Mouse (Mus musculus) hindbrain, postnatal 0 days (tissue): Measurements from ENCODE around the gene Rgsl1. TPM values are rescaled to one million over a fixed set of nuclear protein-coding genes. Genes with fewer than 3 reads are reported as not detected.

ENCODE experiments used
- ATAC-seq: fragments of 200-750 bp; cut with Nextera tagmentation; 2 replicates; pipeline ENCODE4 v1.8.0; 2017; ENCODE audit warnings: mild to moderate bottlenecking, moderate TSS enrichment, moderate library complexity
- DNase-seq: peaks from one replicate; pipeline ENCODE4 v3.0.0-alpha.2; 2015; ENCODE audit warnings: low spot score
- H3K27ac ChIP-seq: fragments of 300-500 bp; sonication (generic); 2 replicates; pipeline ENCODE4 v1.5.1; 2014; ENCODE audit warnings: mild to moderate bottlenecking
- H3K27me3 ChIP-seq: fragments of 300-500 bp; sonication (generic); 2 replicates; pipeline ENCODE4 v1.6.1; 2014; ENCODE audit warnings: low read length, mixed read lengths; ENCODE audit not compliant: insufficient read depth
- H3K36me3 ChIP-seq: fragments of 300-500 bp; sonication (generic); 2 replicates; pipeline ENCODE4 v1.6.1; 2014; ENCODE audit warnings: low read length, mixed read lengths; ENCODE audit not compliant: insufficient read depth
- H3K4me1 ChIP-seq: fragments of 300-500 bp; sonication (generic); 2 replicates; pipeline ENCODE4 v1.6.1; 2014; ENCODE audit warnings: antibody characterized with exemption, low read length, mixed read lengths; ENCODE audit not compliant: insufficient read depth
- H3K4me2 ChIP-seq: fragments of 300-500 bp; sonication (generic); 2 replicates; pipeline ENCODE4 v1.6.1; 2014; ENCODE audit warnings: low read depth, mild to moderate bottlenecking, low read length, moderate library complexity, mixed read lengths
- H3K4me3 ChIP-seq: fragments of 300-500 bp; sonication (generic); 2 replicates; pipeline ENCODE4 v1.5.1; 2014; ENCODE audit warnings: low read length
- H3K9ac ChIP-seq: fragments of 300-500 bp; sonication (generic); replicated peaks from 2 replicates; pipeline ENCODE4 v1.6.1; 2014; ENCODE audit warnings: mild to moderate bottlenecking, low read length, moderate library complexity, mixed read lengths
- H3K9me3 ChIP-seq: fragments of 300-500 bp; sonication (generic); 2 replicates; pipeline ENCODE4 v1.6.1; 2016; ENCODE audit warnings: low read length, mixed read lengths
- CTCF ChIP-seq: IDR thresholded peaks from 2 replicates; pipeline ENCODE4 v1.5.1; 2016; ENCODE audit warnings: antibody characterized with exemption, control low read depth, low read depth
- WGBS: fragments of 180-500 bp; shearing (Covaris S2); extraction: QIAGEN DNeasy Blood & Tissue Kit; methylation state at CpG from one replicate; pipeline ENCODE4 v1.1.7; 2014; 5-methylcytosine and 5-hydroxymethylcytosine counted together
- polyA plus RNA-seq: library from polyadenylated mRNA; unstranded; fragments of >200 nt; fragmentation: Nextera tagmentation; extraction: Ambion mirVana; gene quantifications from 2 replicates; pipeline ENCODE4 v1.2.1, GENCODE M21; 2015
- total RNA-seq: library from RNA; depleted of rRNA; stranded (reverse); fragments of >200 nt; gene quantifications from 2 replicates; pipeline ENCODE4 v1.2.3, GENCODE M21; 2014; rRNA removed

Rgsl1 gene
- total and polyA plus RNA-seq, 2 experiments from 2014 or later = 0.31 to 0.37 TPM

DNA sequence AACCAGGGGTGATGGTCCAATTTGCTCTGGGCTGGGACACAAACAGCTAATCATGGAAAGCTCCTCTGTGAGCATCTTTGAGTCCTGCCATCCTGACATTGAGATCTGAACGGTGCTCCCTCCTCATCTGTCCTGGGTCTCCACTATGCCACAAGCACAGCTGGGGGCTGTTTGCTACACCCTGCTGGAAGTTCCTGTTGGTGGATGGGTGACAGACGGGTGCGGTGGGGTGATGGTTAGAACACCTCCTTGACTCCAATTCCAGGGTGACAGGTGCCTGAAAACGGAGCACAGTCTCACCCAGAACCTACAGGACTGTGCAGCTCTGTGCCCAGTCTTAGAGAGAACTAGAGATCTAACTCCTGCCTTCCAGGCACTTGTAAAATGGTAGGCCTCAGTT, 109.1 kb downstream of the Rgsl1 start:
- Histone ChIP-seq H3K4me3 (no peak overlapping the region), H3K4me2 (no peak overlapping the region), H3K27ac (no peak overlapping the region), H3K4me1 (peaks cover 17% of the 10 kb centered on the region; the same call in 1 of the 2 replicates), H3K36me3 (no peaks in the 10 kb centered on the region), H3K9ac (no peak overlapping the region), H3K27me3 (no peaks in the 10 kb centered on the region), H3K9me3 (no peaks in the 10 kb centered on the region)
- 84% methylated on average over 4 of the region's 4 CpGs for WGBS
- ATAC-seq (no peak), DNase-seq (no peak)
- no peak for TF ChIP-seq CTCF

GRCm38 (mm10) chr1:153733181-153733580, 110.8 kb downstream of the Rgsl1 start:
- ATAC-seq = peak; percentile 22; the same call in 1 of the 2 replicates

GRCm38 (mm10) chr1:153730671-153731070, 113.3 kb downstream of the Rgsl1 start:
- no peak overlapping the region for H3K9ac ChIP-seq
- H3K27ac ChIP-seq = peak overlapping the region; percentile 1; the same call in 1 of the 2 replicates
- ATAC-seq = no peak
- H3K36me3 ChIP-seq = no peaks in the 10 kb centered on the region
- no peaks in the 10 kb centered on the region for H3K9me3 ChIP-seq
- TF ChIP-seq CTCF = no peak
- no peak overlapping the region for H3K4me3 ChIP-seq
- 39% methylated on average over 3 of the region's 3 CpGs for WGBS
- peak; percentile 44 for DNase-seq
- H3K4me1 ChIP-seq = no peaks in the 10 kb centered on the region
- H3K4me2 ChIP-seq = no peak overlapping the region
- H3K27me3 ChIP-seq = no peaks in the 10 kb centered on the region

More at GRCm38 (mm10) chr1:153733181-153733580, 110.8 kb downstream of the Rgsl1 start:
- DNase-seq = no peak
- Histone ChIP-seq H3K9ac (no peak overlapping the region), H3K27ac (no peak overlapping the region), H3K4me1 (peaks cover 17% of the 10 kb centered on the region; the same call in 1 of the 2 replicates), H3K36me3 (no peaks in the 10 kb centered on the region), H3K27me3 (no peaks in the 10 kb centered on the region), H3K4me3 (no peak overlapping the region), H3K9me3 (no peaks in the 10 kb centered on the region), H3K4me2 (no peak overlapping the region)
- TF ChIP-seq CTCF = no peak
- WGBS = 30% methylated on average over 9 of the region's 9 CpGs

DNA sequence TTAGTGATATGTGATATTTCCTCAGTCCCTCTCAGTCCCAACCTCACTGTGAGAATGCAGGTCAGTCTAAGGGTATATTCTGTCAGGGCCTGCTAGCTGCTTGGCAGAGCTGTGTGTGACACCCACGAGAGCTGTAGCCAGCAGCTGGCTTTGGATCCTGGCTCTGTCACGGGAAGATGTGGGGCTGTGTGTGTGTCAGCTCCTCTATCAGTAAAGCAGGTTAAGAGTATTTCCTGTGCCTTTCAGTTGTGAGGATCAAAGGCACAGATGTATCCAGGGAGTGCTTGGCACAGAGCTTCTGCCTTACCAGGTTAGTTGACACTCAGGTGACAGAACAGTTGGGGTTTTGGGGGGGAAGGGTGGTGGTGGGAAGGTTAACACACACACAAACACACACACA, 114.1 kb downstream of the Rgsl1 start:
- ATAC-seq (no peak), DNase-seq (no peak)
- H3K27ac ChIP-seq = no peak overlapping the region
- no peaks in the 10 kb centered on the region for H3K9me3 ChIP-seq
- no peak for TF ChIP-seq CTCF
- WGBS = 41% methylated on average over 2 of the region's 2 CpGs
- no peak overlapping the region for H3K4me2 ChIP-seq
- H3K36me3 ChIP-seq = no peaks in the 10 kb centered on the region
- H3K4me3 ChIP-seq = no peak overlapping the region
- H3K9ac ChIP-seq = no peak overlapping the region
- H3K4me1 ChIP-seq = no peaks in the 10 kb centered on the region
- H3K27me3 ChIP-seq = no peaks in the 10 kb centered on the region

Other genes with a start within 250 kb of the Rgsl1 start
- gene Rgs8, start 191.1 kb downstream of the Rgsl1 start, total RNA-seq = 23.9 and 40.1 TPM in 2 replicates
- 12.5 and 14.1 TPM in 2 replicates for gene Rgs8, start 191.1 kb downstream of the Rgsl1 start, polyA plus RNA-seq
- 3.8 and 4.3 TPM in 2 replicates for gene Rgs16, start 103.8 kb downstream of the Rgsl1 start, total RNA-seq
- gene Rgs16, start 103.8 kb downstream of the Rgsl1 start, polyA plus RNA-seq = 5.7 and 6.7 TPM in 2 replicates
- 21.6 and 23.3 TPM in 2 replicates for gene Rnasel, start 94.7 kb downstream of the Rgsl1 start, total RNA-seq
- gene Rnasel, start 94.7 kb downstream of the Rgsl1 start, polyA plus RNA-seq = 16.8 and 17.1 TPM in 2 replicates
- gene Teddm1b, start 30.2 kb upstream of the Rgsl1 start, total RNA-seq = not detected in 2 replicates
- gene Teddm1b, start 30.2 kb upstream of the Rgsl1 start, polyA plus RNA-seq = 0.11 and 0.23 TPM in 2 replicates
- gene Teddm1a, start 47.6 kb upstream of the Rgsl1 start, total RNA-seq = not detected in 2 replicates
- gene Teddm1a, start 47.6 kb upstream of the Rgsl1 start, polyA plus RNA-seq = not detected in 2 replicates
- 416 and 422 TPM in 2 replicates for gene Glul, start 55.8 kb upstream of the Rgsl1 start, total RNA-seq
- 308 and 349 TPM in 2 replicates for gene Glul, start 55.8 kb upstream of the Rgsl1 start, polyA plus RNA-seq
- 0.72 and 1.6 TPM in 2 replicates for gene Teddm2, start 56.1 kb upstream of the Rgsl1 start, total RNA-seq
- 1.4 and 1.6 TPM in 2 replicates for gene Teddm2, start 56.1 kb upstream of the Rgsl1 start, polyA plus RNA-seq